Mouse (Mus musculus) kidney, adult 2 months (tissue): ENCODE results near the gene Myo1e.

ENCODE experiments used
- CTCF ChIP-seq: fragments of 200-500 bp; conservative IDR thresholded peaks from 2 replicates; pipeline ENCODE4 v1.5.1; 2011; ENCODE audit warnings: low read depth, mild to moderate bottlenecking, control low read depth, low read length, moderate library complexity, mixed read lengths; ENCODE audit not compliant: insufficient read depth, insufficient read length
- POLR2A ChIP-seq: fragments of 200-500 bp; IDR thresholded peaks from one replicate; pipeline ENCODE4 v1.6.1; 2011; ENCODE audit warnings: low read depth, low read length, control low read depth

DNA sequence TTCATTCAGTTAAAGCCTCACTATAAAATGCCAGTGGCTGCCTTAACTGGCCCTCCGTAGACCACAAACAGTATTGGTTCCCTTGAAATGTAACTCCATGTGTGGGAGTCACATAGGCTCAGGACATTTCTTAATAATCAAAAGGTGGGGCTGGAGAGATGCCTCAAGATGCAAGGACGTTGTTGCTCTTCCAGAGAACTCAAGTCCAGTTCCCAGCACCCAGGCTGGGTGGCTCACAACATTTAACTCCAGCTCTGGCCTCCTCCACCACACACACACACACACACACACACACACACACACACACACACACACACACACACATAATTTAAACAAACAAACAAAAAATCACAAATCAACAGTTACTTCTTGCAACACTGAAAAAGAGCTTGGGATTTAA, 36.6 kb downstream of the Myo1e start:
- TF ChIP-seq CTCF (no peak), POLR2A (no peak)
